Mouse (Mus musculus) left cerebral cortex, adult 18-20 months (tissue): ENCODE results near the gene Itgb4. TPM values are rescaled to one million over a fixed set of nuclear protein-coding genes. Genes with fewer than 3 reads are reported as not detected.

ENCODE experiments used
- DNase-seq, 2 experiments: peaks; one replicate each; pipeline ENCODE4 v3.0.0; 2021 to 2022; ENCODE audit warnings: low spot score in 2 of 2, mixed read lengths in 1 of 2
- total RNA-seq, 2 experiments: library from RNA; stranded (reverse); gene quantifications; 2 replicates each; pipeline ENCODE4 v1.2.3; 2021

Gene Itgb4
- total RNA-seq, 2 experiments from 2014 or later, result 4.5 to 6.9 TPM

DNA sequence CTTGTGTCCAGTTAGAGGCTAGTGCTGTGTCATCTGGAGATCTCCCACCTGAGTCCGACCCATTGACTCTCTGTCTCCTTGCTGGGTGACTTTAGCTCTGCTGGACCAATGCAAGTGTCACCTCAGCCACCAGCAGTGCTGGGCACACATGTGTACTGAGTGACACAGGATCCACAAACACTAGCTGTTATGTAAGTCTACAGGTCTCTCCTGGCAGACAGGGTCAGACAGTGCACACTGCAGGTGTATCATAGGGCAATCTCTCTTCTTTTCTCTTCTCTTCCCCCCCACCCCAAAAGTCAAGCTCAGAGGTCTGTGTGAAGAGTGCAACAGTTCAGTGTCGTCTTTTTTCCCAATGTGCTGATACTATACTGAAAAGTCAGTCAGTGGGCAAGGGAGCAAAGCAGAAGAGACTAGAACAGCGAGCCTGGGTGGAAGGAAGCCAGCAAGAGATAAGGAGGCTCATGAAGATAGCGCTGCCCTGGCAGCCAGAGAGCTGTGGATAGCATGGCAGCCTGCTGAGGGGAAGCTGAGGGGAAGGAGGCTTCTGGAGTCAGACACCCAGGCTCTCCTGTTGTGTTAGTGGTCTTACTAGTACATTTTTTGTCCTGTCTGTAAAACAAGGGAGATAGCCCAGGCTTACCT, 82.8 kb downstream of the Itgb4 start:
- DNase-seq, result no peak

Other genes with a start within 250 kb of the Itgb4 start
- gene Tmem94, start 209.3 kb upstream of the Itgb4 start, total RNA-seq, result 10 to 100 TPM; 62.9 to 65.2 TPM
- 10 to 100 TPM; 17.7 to 18.6 TPM for gene Caskin2, start 161.1 kb upstream of the Itgb4 start, total RNA-seq
- gene Tsen54, start 160.0 kb upstream of the Itgb4 start, total RNA-seq, result 10 to 100 TPM; 14.0 to 14.5 TPM
- gene Llgl2, start 150.7 kb upstream of the Itgb4 start, total RNA-seq, result 1 to 10 TPM; 3.6 to 4.5 TPM
- under 1 TPM; 0.49 to 0.75 TPM for gene Myo15b, start 116.3 kb upstream of the Itgb4 start, total RNA-seq
- under 1 TPM in 1 of 2 experiments, not detected in 1; 0.54 TPM for gene Smim5, start 74.7 kb upstream of the Itgb4 start, total RNA-seq
- not detected for gene Smim6, start 62.7 kb upstream of the Itgb4 start, total RNA-seq
- gene Sap30bp, start 41.4 kb upstream of the Itgb4 start, total RNA-seq, result 10 to 100 TPM; 45.3 to 54.0 TPM
- gene Recql5, start 41.2 kb upstream of the Itgb4 start, total RNA-seq, result 10 to 100 TPM; 25.9 to 27.4 TPM
- gene Galk1, start 38.0 kb downstream of the Itgb4 start, total RNA-seq, result 10 to 100 TPM; 15.5 to 16.3 TPM
- 100 to 1,000 TPM; 246 to 269 TPM for gene H3f3b, start 53.3 kb downstream of the Itgb4 start, total RNA-seq
- 10 to 100 TPM; 21.8 to 22.3 TPM for gene Unk, start 55.6 kb downstream of the Itgb4 start, total RNA-seq
- 1 to 10 TPM; 1.8 to 2.7 TPM for gene Unc13d, start 103.3 kb downstream of the Itgb4 start, total RNA-seq
- gene Wbp2, start 112.3 kb downstream of the Itgb4 start, total RNA-seq, result 100 to 1,000 TPM; 464 to 477 TPM
- gene Trim47, start 152.5 kb downstream of the Itgb4 start, total RNA-seq, result 1 to 10 TPM; 7.3 to 7.9 TPM
- gene Trim65, start 156.4 kb downstream of the Itgb4 start, total RNA-seq, result 1 to 10 TPM; 7.3 to 7.9 TPM
- gene Mrpl38, start 164.2 kb downstream of the Itgb4 start, total RNA-seq, result 10 to 100 TPM; 61.7 to 66.9 TPM
- gene Fbf1, start 193.5 kb downstream of the Itgb4 start, total RNA-seq, result 10 to 100 TPM; 75.9 to 81.3 TPM
- gene Ten1, start 224.1 kb downstream of the Itgb4 start, total RNA-seq, result 10 to 100 TPM; 37.8 to 39.5 TPM
- 100 to 1,000 TPM; 115 to 123 TPM for gene Acox1, start 224.3 kb downstream of the Itgb4 start, total RNA-seq